Mouse (Mus musculus) heart, adult 2 months (tissue): Measurements from ENCODE around the gene 9430038I01Rik.

Experiments used
- CTCF ChIP-seq: fragments of 200-600 bp; IDR thresholded peaks from 2 replicates; pipeline ENCODE4 v1.8.1; 2022; ENCODE audit warnings: antibody characterized with exemption, mild to moderate bottlenecking, moderate library complexity
- POLR2A ChIP-seq: fragments of 200-500 bp; IDR thresholded peaks from 2 replicates; pipeline ENCODE4 v1.6.1; 2011; ENCODE audit warnings: mild to moderate bottlenecking, low read depth, low read length, control low read depth; ENCODE audit not compliant: insufficient read depth

DNA sequence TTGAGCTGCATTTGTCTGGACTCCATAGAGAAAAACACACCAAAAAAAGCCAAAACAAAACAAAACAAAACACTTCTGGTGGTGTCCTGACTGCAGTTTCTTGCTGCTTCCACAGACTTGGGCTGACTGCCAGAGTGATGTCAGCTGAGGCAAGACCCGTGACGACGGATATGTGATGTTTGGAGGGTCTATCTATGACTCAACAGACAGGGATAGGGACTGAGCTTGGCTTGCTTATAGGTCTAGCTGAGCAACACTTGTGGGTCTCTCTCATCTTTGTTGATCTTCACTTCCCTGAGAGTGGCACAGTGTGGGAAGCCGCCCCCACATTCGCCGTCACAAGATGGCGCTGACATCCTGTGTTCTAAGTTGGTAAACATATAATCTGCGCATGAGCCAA lies 4.1 kb upstream of the 9430038I01Rik start:
- TF ChIP-seq POLR2A (no peak), CTCF (no peak)
